Mouse (Mus musculus): ENCODE measurements at regions not wholly inside any gene's neighbourhood (a gene's known extent, or its start where the extent isn't known, plus 50 kb on each side); places are given as distances from the start of the nearest gene placed in this dataset.

DNA sequence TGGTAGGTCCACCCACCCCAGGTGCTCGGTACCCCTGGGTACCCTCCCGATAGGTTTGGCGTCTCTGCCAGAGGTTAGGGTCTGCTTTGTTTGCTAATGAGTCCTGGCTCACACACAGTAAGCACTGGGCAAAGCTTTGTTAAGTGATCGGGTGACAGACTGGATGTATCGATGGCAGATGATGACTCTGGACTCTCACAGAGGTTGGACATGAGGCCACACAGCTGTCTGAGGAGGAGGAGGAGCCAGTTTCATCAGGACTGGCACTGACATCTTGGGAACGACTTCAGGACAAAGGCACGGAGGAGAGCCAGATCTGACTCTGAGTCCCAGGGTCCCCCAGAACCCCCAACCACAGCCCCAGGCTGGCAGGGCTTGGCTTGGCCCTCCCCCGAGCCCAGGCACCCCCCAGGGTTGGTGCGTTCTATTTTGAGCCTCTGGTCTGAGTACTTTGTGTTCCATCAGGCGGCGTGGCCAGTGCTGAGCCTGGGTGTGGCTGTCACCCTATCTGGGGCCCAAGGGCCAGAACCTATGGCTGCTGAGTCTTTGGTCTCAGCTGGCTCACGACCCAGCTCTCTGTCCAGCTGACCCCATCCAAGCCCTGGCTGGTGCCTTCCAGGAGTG is 67.6 kb upstream of the Tmem189 start:
- TF ChIP-seq GATA1 (IDR thresholded peaks at IDR 0.05; ENCODE audit: borderline replicate concordance, low read length): no peak
- no peak for TF ChIP-seq FLI1 (IDR thresholded peaks at IDR 0.05; ENCODE audit: low read length)

Measured in megakaryocyte, embryonic 14.5 days (primary cell).